Mouse (Mus musculus): Measurements from ENCODE around the gene Krtap17-1.

DNA sequence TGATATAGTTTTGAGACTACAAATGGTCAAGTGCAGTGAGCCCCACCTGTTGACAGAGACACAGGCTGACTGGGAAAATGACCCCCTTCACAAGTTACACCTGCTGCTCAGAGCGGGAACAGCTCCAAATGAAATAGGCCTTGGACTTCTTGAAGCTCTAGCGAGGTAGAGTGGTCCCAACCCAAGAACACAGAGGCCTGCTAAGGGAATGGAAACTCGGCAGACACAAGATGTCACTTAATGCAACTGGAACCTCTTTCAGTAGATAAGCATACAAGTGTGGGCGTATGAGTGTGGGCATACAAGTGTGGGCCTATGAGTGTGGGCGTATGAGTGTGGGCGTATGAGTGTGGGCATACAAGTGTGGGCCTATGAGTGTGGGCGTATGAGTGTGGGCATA, 5.3 kb upstream of the Krtap17-1 start:
- TF ChIP-seq CTCF (IDR thresholded peaks at IDR 0.05; ENCODE audit: low read depth) (no peak), EP300 (optimal IDR thresholded peaks at IDR 0.05) (no peak)

Data from stomach, postnatal 0 days (tissue).